Mouse (Mus musculus) CD4-positive, CD25-positive, alpha-beta regulatory T cell, adult 9 weeks (primary cell): ENCODE data around the gene Dlx6. TPM values are rescaled to one million over a fixed set of nuclear protein-coding genes. Genes with fewer than 3 reads are reported as not detected.

Source experiments
- polyA plus RNA-seq: library from polyadenylated mRNA; unstranded; fragments of 100-300 nt; shearing (Covaris generic); gene quantifications from one replicate; pipeline ENCODE4 v1.2.1, GENCODE M21; 2017

The Dlx6 gene
- not detected for polyA plus RNA-seq

DNA sequence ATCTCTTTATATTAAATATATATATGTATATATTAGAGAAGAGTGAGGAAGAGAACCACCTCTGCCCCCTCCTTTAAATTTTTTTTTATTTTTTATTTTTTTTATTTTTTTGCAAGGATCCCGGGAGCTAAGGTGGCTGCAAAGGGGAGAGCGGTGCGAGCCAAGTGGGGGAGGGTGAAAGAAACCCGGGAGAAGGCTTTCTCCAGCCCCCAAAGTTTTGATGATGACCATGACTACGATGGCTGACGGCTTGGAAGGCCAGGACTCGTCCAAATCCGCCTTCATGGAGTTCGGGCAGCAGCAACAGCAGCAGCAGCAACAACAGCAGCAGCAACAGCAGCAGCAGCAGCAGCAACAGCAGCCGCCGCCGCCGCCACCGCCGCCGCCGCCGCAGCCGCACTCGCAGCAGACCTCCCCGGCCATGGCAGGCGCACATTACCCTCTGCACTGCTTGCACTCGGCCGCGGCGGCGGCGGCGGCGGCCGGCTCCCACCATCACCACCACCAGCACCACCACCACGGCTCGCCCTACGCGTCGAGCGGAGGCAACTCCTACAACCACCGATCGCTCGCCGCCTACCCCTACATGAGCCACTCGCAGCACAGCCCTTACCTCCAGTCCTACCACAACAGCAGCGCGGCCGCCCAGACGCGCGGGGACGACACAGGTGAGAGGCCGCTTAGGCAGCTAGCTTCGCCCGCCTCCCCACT is at the start of gene Dlx6:
Gene Dlx6 (plus strand): TSS at position 175 of the 711 bp plus-strand sequence.

GRCm38 (mm10) chr6:6881638-6882190 is 18.6 kb downstream of the Dlx6 start, which contains the start of gene Dlx5:
TSS of gene Dlx5 (minus strand) at chr6:6882085.

Other genes with a start within 250 kb of the Dlx6 start
- gene Dlx5, start 18.8 kb downstream of the Dlx6 start, polyA plus RNA-seq = not detected
- 3.1 TPM for gene Sdhaf3, start 92.7 kb downstream of the Dlx6 start, polyA plus RNA-seq